Mouse (Mus musculus): ENCODE measurements around the gene Celf6. TPM values are rescaled to one million over a fixed set of nuclear protein-coding genes. Genes with fewer than 3 reads are reported as not detected.

Celf6 gene
- polyA plus RNA-seq (2016; fragmentation: Nextera tagmentation; extraction: Ambion mirVana) = 0.26 and 0.39 TPM in 2 replicates

DNA sequence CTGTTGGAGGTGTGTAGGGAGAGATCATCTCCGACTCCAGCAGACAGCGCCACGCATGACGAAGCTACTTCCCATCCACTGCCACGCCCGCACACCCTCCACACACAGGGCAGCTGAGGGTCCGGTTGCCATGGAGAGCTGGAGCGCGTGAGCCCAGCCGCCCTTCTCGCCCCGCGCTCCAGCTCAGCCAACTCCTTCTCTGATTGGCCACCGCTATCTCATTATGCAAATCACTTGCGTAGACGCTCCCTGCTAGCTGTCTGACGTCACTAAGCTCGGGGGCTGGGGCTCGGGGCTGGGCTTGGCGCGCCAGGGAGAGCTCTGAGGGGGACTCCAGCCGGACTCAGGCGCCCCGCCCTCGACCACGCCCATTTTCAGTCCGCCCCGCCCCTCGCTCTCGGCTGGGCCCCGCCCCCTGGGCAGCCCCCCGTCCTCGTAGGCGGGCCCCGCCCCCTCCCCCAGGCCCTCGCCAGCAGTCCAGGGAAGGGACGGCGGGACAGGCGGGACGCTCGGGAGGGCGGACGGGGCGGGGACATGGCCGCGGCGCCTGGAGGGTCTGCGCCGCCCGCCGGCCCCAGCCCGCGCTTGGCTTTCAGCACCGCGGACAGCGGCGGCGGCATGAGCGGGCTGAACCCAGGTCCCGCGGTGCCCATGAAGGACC lies at the start of gene Celf6:
Celf6 (plus strand) TSS at position 74 of the 661 bp plus-strand sequence.
- Histone ChIP-seq H3K9ac (replicated peaks) (no peak within 1 kb of the TSS), H3K27ac (no peak within 1 kb of the TSS), H3K4me3 (replicated peaks) (peak within 1 kb of the TSS; percentile 44), H3K27me3 (peaks cover 51% of the 10 kb centered on the region), H3K4me1 (replicated peaks) (peaks cover 11% of the 10 kb centered on the region; the same call in 1 of the 2 replicates), H3K9me3 (no peaks in the 10 kb centered on the region), H3K36me3 (no peaks in the 10 kb centered on the region), H3K4me2 (peak within 1 kb of the TSS; percentile 67)
- ATAC-seq (ENCODE audit: insufficient number of reproducible peaks, insufficient read depth, low FRiP score, low TSS enrichment, low read depth) = peak; percentile 97
- WGBS = 1% methylated on average over 59 of the region's 61 CpGs

DNA sequence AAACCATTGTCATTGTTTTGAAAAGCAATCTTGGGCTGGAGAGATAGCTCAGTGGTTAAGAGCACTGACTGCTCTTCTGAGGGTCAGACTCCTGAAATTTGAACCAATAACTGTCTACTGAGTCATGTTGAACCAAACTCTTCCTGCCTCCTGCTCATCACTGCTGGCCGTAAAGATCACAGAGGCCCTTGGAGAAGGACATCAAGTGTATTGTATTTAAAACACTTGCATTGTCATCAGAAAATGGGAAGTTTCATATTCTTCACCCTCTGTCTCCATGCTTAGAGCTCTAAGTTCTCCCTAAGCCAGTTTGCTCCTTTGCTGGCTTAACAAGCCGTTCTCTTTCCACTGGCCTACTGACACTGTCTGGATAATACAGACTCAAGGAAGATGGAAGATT lies 49.4 kb upstream of the Celf6 start:
- no peaks in the 10 kb centered on the region for H3K27me3 ChIP-seq
- H3K9me3 ChIP-seq = no peaks in the 10 kb centered on the region
- ATAC-seq (ENCODE audit: insufficient number of reproducible peaks, insufficient read depth, low FRiP score, low TSS enrichment, low read depth) = no peak
- no peaks in the 10 kb centered on the region for H3K36me3 ChIP-seq
- no peak overlapping the region for H3K4me2 ChIP-seq
- no peak overlapping the region for H3K27ac ChIP-seq
- H3K4me1 ChIP-seq (replicated peaks) = no peaks in the 10 kb centered on the region
- no peak overlapping the region for H3K9ac ChIP-seq (replicated peaks)
- 84% methylated on average over 2 of the region's 2 CpGs for WGBS
- no peak overlapping the region for H3K4me3 ChIP-seq (replicated peaks)

- no peaks in the 10 kb centered on the region for H3K9me3 ChIP-seq
- no peak overlapping the region for H3K4me3 ChIP-seq (replicated peaks)
- no peak overlapping the region for H3K4me2 ChIP-seq
- no peaks in the 10 kb centered on the region for H3K36me3 ChIP-seq
- no peak overlapping the region for H3K27ac ChIP-seq
- no peaks in the 10 kb centered on the region for H3K4me1 ChIP-seq (replicated peaks)
- 55% methylated on average over 5 of the region's 5 CpGs for WGBS
- ATAC-seq (ENCODE audit: insufficient number of reproducible peaks, insufficient read depth, low FRiP score, low TSS enrichment, low read depth) = no peak
- H3K9ac ChIP-seq (replicated peaks) = no peak overlapping the region
- no peaks in the 10 kb centered on the region for H3K27me3 ChIP-seq
Measured at GRCm38 (mm10) chr9:59531645-59532044, 46.1 kb upstream of the Celf6 start.

DNA sequence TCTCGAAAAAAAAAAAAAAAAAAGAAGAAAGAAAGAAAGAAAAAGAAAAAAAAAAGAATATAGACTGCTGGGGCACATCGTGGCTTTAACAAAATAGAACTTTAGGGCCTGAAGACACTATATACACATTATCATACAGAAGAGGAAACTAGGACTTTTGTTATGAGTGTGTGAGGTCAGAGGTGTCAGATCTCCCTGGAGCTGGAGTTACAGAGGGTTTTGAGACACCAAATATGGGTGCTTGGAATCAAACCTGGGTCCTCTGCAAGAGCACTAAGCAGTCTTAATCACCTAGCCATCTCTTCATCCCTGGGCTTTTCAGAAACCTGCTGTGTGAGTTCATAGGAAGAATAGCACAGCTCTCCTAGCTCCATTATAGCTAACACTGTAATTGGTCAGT lies 44.3 kb upstream of the Celf6 start:
- Histone ChIP-seq H3K36me3 (no peaks in the 10 kb centered on the region), H3K4me1 (replicated peaks) (no peaks in the 10 kb centered on the region), H3K27me3 (0 out of 2 replicates have a peak, but pooled peaks cover 2% of the 10 kb centered on the region), H3K27ac (no peak overlapping the region), H3K9ac (replicated peaks) (no peak overlapping the region), H3K4me2 (no peak overlapping the region), H3K9me3 (no peaks in the 10 kb centered on the region), H3K4me3 (replicated peaks) (no peak overlapping the region)
- no peak for ATAC-seq (ENCODE audit: insufficient number of reproducible peaks, insufficient read depth, low FRiP score, low TSS enrichment, low read depth)
- WGBS = 80% methylated on average over 2 of the region's 2 CpGs

GRCm38 (mm10) chr9:59533889-59534288 lies 43.8 kb upstream of the Celf6 start:
- Histone ChIP-seq H3K36me3 (no peaks in the 10 kb centered on the region), H3K27ac (no peak overlapping the region), H3K4me1 (replicated peaks) (0 out of 2 replicates have a peak, but pooled peaks cover under 1% of the 10 kb centered on the region), H3K4me2 (no peak overlapping the region), H3K9ac (replicated peaks) (no peak overlapping the region), H3K27me3 (0 out of 2 replicates have a peak, but pooled peaks cover 2% of the 10 kb centered on the region), H3K4me3 (replicated peaks) (no peak overlapping the region), H3K9me3 (no peaks in the 10 kb centered on the region)
- WGBS = 60% methylated on average over 4 of the region's 4 CpGs
- ATAC-seq (ENCODE audit: insufficient number of reproducible peaks, insufficient read depth, low FRiP score, low TSS enrichment, low read depth) = no peak

DNA sequence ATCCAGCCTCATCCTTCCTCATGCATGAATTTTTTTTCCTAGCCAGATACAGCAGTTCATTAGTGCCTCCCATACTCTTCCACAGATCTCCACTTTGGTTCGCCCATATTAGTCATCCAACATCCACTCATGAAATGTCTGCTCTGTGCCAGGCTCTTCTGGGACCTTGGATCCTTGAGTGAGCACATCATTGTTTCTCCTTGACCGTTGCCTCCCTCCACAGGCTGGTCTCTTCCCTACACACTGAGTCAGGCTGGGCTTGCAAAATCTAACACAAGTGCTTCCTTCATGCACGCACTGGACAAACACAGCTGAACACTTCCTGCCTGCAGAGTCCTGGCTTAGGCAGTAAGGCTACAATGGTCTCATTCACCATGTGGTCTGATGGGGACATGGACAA lies 40.1 kb upstream of the Celf6 start:
- no peak overlapping the region for H3K4me3 ChIP-seq (replicated peaks)
- H3K36me3 ChIP-seq = no peaks in the 10 kb centered on the region
- no peak for ATAC-seq (ENCODE audit: insufficient number of reproducible peaks, insufficient read depth, low FRiP score, low TSS enrichment, low read depth)
- 0 out of 2 replicates have a peak, but pooled peaks cover 2% of the 10 kb centered on the region for H3K27me3 ChIP-seq
- 84% methylated on average over 3 of the region's 3 CpGs for WGBS
- no peak overlapping the region for H3K4me2 ChIP-seq
- H3K9me3 ChIP-seq = no peaks in the 10 kb centered on the region
- H3K9ac ChIP-seq (replicated peaks) = no peak overlapping the region
- H3K27ac ChIP-seq = no peak overlapping the region
- H3K4me1 ChIP-seq (replicated peaks) = peaks cover 11% of the 10 kb centered on the region

DNA sequence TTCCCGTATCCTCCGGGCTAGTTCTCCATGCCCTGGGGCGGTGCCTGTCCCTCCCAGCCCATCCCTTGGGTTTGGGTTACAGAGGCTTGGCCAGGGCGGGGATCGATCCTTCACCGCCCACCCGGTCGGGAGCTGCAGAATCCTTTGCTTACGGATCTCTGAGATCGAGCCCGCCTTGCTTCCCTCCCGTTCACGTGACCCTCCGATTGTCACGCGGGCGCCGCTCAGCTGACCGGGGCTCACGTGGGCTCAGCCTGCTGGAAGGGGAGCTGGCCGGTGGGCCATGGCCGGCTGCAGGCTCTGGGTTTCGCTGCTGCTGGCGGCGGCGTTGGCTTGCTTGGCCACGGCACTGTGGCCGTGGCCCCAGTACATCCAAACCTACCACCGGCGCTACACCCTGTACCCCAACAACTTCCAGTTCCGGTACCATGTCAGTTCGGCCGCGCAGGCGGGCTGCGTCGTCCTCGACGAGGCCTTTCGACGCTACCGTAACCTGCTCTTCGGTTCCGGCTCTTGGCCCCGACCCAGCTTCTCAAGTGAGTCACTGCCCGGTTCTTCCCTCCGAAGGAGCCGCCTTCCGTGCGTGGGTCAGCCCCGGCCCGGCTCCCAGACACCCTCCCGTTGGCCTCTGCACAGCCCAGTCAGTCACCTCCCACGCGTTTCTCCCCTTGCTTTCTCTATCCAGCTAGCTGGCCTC lies 38.1 kb upstream of the Celf6 start, which contains the start of the genes Hexa and Tmem202:
Hexa (plus strand) TSS at position 100 of the 697 bp plus-strand sequence.
Tmem202 (minus strand) TSS at position 407 of the 697 bp plus-strand sequence.
- peak within 1 kb of the TSS; percentile 78 for H3K9ac ChIP-seq (replicated peaks)
- WGBS = 3% methylated on average over 55 of the region's 55 CpGs
- ATAC-seq (ENCODE audit: insufficient number of reproducible peaks, insufficient read depth, low FRiP score, low TSS enrichment, low read depth) = peak; percentile 66
- peaks cover 11% of the 10 kb centered on the region for H3K4me1 ChIP-seq (replicated peaks)
- H3K27ac ChIP-seq = no peak within 1 kb of the TSS
- peak within 1 kb of the TSS; percentile 73 for H3K4me3 ChIP-seq (replicated peaks)
- no peaks in the 10 kb centered on the region for H3K9me3 ChIP-seq
- H3K27me3 ChIP-seq = 0 out of 2 replicates have a peak, but pooled peaks cover 2% of the 10 kb centered on the region
- H3K36me3 ChIP-seq = no peaks in the 10 kb centered on the region
- H3K4me2 ChIP-seq = peak within 1 kb of the TSS; percentile 92

- Histone ChIP-seq H3K4me2 (no peak overlapping the region), H3K27ac (no peak overlapping the region), H3K4me1 (replicated peaks) (peaks cover 11% of the 10 kb centered on the region), H3K9ac (replicated peaks) (no peak overlapping the region), H3K4me3 (replicated peaks) (no peak overlapping the region), H3K9me3 (no peaks in the 10 kb centered on the region), H3K36me3 (peaks cover 2% of the 10 kb centered on the region; the same call in 1 of the 2 replicates), H3K27me3 (0 out of 2 replicates have a peak, but pooled peaks cover 2% of the 10 kb centered on the region)
- ATAC-seq (ENCODE audit: insufficient number of reproducible peaks, insufficient read depth, low FRiP score, low TSS enrichment, low read depth) = no peak
- WGBS = 84% methylated on average over 6 of the region's 6 CpGs
Measured at GRCm38 (mm10) chr9:59541617-59542016, 36.1 kb upstream of the Celf6 start.

DNA sequence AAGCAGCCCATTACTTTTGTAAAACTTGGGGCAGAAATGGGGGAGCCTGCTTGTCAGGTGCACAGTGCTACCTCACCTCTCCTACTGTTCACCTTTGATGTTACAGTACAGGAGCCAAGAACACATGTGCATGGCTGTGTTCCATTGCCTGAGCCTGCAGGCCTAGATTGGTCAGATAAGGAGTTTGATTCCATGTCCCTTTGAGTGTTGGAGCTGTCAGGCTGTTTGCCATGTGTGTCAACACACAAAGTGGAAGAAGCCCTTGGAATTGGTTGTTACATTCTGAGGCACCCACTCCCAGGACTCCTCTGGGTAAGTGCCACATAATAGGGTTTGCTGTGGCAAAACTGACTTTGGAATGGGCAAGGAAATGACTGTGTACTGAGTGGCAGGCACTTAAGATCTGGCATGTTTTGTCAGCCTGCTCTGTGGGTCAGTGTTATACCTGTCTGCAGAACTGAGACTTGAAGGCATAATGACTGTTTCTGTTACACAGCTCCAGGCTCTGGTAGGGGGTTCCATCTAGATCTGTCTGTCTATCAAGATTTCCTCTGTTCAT lies 34.9 kb upstream of the Celf6 start:
- H3K27me3 ChIP-seq = no peaks in the 10 kb centered on the region
- H3K9ac ChIP-seq (replicated peaks) = no peak overlapping the region
- peaks cover 6% of the 10 kb centered on the region; the same call in 1 of the 2 replicates for H3K36me3 ChIP-seq
- no peaks in the 10 kb centered on the region for H3K9me3 ChIP-seq
- H3K4me3 ChIP-seq (replicated peaks) = no peak overlapping the region
- H3K4me1 ChIP-seq (replicated peaks) = peaks cover 11% of the 10 kb centered on the region
- no peak overlapping the region for H3K27ac ChIP-seq
- no peak for ATAC-seq (ENCODE audit: insufficient number of reproducible peaks, insufficient read depth, low FRiP score, low TSS enrichment, low read depth)
- H3K4me2 ChIP-seq = no peak overlapping the region

- WGBS = 83% methylated on average over 5 of the region's 5 CpGs
- Histone ChIP-seq H3K9ac (replicated peaks) (no peak overlapping the region), H3K36me3 (peaks cover 11% of the 10 kb centered on the region), H3K4me3 (replicated peaks) (no peak overlapping the region), H3K9me3 (no peaks in the 10 kb centered on the region), H3K4me2 (no peak overlapping the region), H3K27me3 (no peaks in the 10 kb centered on the region), H3K27ac (no peak overlapping the region), H3K4me1 (replicated peaks) (peaks cover 7% of the 10 kb centered on the region)
- no peak for ATAC-seq (ENCODE audit: insufficient number of reproducible peaks, insufficient read depth, low FRiP score, low TSS enrichment, low read depth)
Measured at GRCm38 (mm10) chr9:59544739-59545138, 33.0 kb upstream of the Celf6 start.

- no peak for ATAC-seq (ENCODE audit: insufficient number of reproducible peaks, insufficient read depth, low FRiP score, low TSS enrichment, low read depth)
- 89% methylated on average over 1 of the region's 1 CpGs for WGBS
- no peaks in the 10 kb centered on the region for H3K27me3 ChIP-seq
Measured at GRCm38 (mm10) chr9:59547869-59548268, 29.8 kb upstream of the Celf6 start.

More at GRCm38 (mm10) chr9:59547869-59548268, 29.8 kb upstream of the Celf6 start:
- Histone ChIP-seq H3K4me1 (replicated peaks) (no peaks in the 10 kb centered on the region), H3K4me3 (replicated peaks) (no peak overlapping the region), H3K9ac (replicated peaks) (no peak overlapping the region), H3K9me3 (no peaks in the 10 kb centered on the region), H3K27ac (no peak overlapping the region), H3K36me3 (peaks cover 16% of the 10 kb centered on the region), H3K4me2 (no peak overlapping the region)

Data from limb, embryonic 12.5 days (tissue).